Mouse (Mus musculus) lung, postnatal 0 days (tissue): ENCODE measurements at regions not wholly inside any gene's neighbourhood (a gene's known extent, or its start where the extent isn't known, plus 50 kb on each side); places are given as distances from the start of the nearest gene placed in this dataset.
A peak's percentile ranks its signal among the peaks of the same experiment; 100 is the strongest.

ENCODE experiments used
- ATAC-seq: fragments of 200-750 bp; cut with Nextera tagmentation; 2 replicates; pipeline ENCODE4 v1.8.0; 2017; ENCODE audit warnings: moderate library complexity
- DNase-seq: peaks from one replicate; pipeline ENCODE4 v3.0.0-alpha.2; 2016; ENCODE audit warnings: low spot score
- H3K27ac ChIP-seq: fragments of 300-500 bp; sonication (generic); 2 replicates; pipeline ENCODE4 v1.5.1; 2014; ENCODE audit warnings: antibody characterized with exemption, mild to moderate bottlenecking, low read length, mixed read lengths
- H3K27me3 ChIP-seq: fragments of 300-500 bp; sonication (generic); replicated peaks from 2 replicates; pipeline ENCODE4 v1.6.1; 2014; ENCODE audit warnings: low read length, mixed read lengths; ENCODE audit not compliant: insufficient read depth
- H3K36me3 ChIP-seq: fragments of 300-500 bp; sonication (generic); 2 replicates; pipeline ENCODE4 v1.6.1; 2014; ENCODE audit warnings: low read length, mixed read lengths; ENCODE audit not compliant: insufficient read depth
- H3K4me1 ChIP-seq: fragments of 300-500 bp; sonication (generic); 2 replicates; pipeline ENCODE4 v1.6.1; 2014; ENCODE audit warnings: antibody characterized with exemption, low read depth, low read length, mixed read lengths; ENCODE audit not compliant: insufficient read depth
- H3K4me2 ChIP-seq: fragments of 300-500 bp; sonication (generic); replicated peaks from 2 replicates; pipeline ENCODE4 v1.6.1; 2014; ENCODE audit warnings: low read depth, mild to moderate bottlenecking, low read length, moderate library complexity, mixed read lengths
- H3K4me3 ChIP-seq: fragments of 300-500 bp; sonication (generic); 2 replicates; pipeline ENCODE4 v1.5.1; 2014; ENCODE audit warnings: low read depth, low read length
- H3K9ac ChIP-seq: fragments of 300-500 bp; sonication (generic); replicated peaks from 2 replicates; pipeline ENCODE4 v1.6.1; 2014; ENCODE audit warnings: low read depth, mild to moderate bottlenecking
- H3K9me3 ChIP-seq: fragments of 300-500 bp; sonication (generic); 2 replicates; pipeline ENCODE4 v1.6.1; 2016; ENCODE audit warnings: low read length, mixed read lengths
- CTCF ChIP-seq: IDR thresholded peaks from 2 replicates; pipeline ENCODE4 v1.5.1; 2016; ENCODE audit warnings: antibody characterized with exemption, mild to moderate bottlenecking
- EP300 ChIP-seq: IDR thresholded peaks from 2 replicates; pipeline ENCODE4 v1.6.1; 2016; ENCODE audit warnings: antibody characterized with exemption, mild to moderate bottlenecking, control low read depth
- WGBS: fragments of 180-500 bp; shearing (Covaris S2); extraction: QIAGEN DNeasy Blood & Tissue Kit; methylation state at CpG from one replicate; pipeline ENCODE4 v1.1.7; 2014; 5-methylcytosine and 5-hydroxymethylcytosine counted together

GRCm38 (mm10) chr9:94289546-94289945 lies 248.3 kb downstream of the 1190002N15Rik start:
- Histone ChIP-seq H3K36me3 (no peaks in the 10 kb centered on the region), H3K9ac (no peak overlapping the region), H3K4me1 (no peaks in the 10 kb centered on the region), H3K27me3 (no peaks in the 10 kb centered on the region), H3K4me3 (no peak overlapping the region), H3K27ac (no peak overlapping the region), H3K4me2 (no peak overlapping the region), H3K9me3 (no peaks in the 10 kb centered on the region)
- DNase-seq (peak; percentile 50), ATAC-seq (peak; percentile 70)
- no peak for TF ChIP-seq EP300
- no peak for TF ChIP-seq CTCF

DNA sequence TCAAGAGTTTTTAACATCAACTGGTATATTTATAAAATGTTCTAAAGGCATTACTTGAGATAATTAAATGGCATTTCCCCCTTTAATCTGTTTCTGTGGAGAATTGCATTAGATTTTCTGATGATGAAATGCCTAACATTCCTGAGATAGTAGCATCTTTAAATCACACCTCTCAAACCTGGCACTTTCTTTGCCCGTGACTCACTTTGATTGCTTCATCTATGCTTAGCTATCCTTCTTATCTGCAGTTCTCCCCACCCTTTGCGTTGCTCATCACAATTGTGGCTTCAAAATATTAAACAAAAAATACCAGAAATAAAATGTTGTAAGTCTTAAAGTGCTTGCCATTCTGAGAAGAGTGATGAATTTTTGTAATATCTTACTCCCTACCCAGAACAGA lies 250.3 kb downstream of the 1190002N15Rik start:
- peak; percentile 12 for DNase-seq
- Histone ChIP-seq H3K9ac (no peak overlapping the region), H3K4me1 (no peaks in the 10 kb centered on the region), H3K4me3 (no peak overlapping the region), H3K36me3 (no peaks in the 10 kb centered on the region), H3K27ac (no peak overlapping the region), H3K9me3 (no peaks in the 10 kb centered on the region), H3K27me3 (no peaks in the 10 kb centered on the region), H3K4me2 (no peak overlapping the region)
- no peak for TF ChIP-seq EP300
- TF ChIP-seq CTCF, result no peak
- ATAC-seq, result no peak
- 27% methylated on average over 2 of the region's 2 CpGs for WGBS

GRCm38 (mm10) chr9:94278657-94279585 lies 259.0 kb downstream of the 1190002N15Rik start:
- WGBS, result 72% methylated on average over 4 of the region's 4 CpGs
- DNase-seq, result no peak
- no peaks in the 10 kb centered on the region for H3K9me3 ChIP-seq
- no peaks in the 10 kb centered on the region for H3K36me3 ChIP-seq
- TF ChIP-seq CTCF, result no peak
- no peak for TF ChIP-seq EP300
- H3K27me3 ChIP-seq, result no peaks in the 10 kb centered on the region
- H3K4me2 ChIP-seq, result no peak overlapping the region
- no peak overlapping the region for H3K9ac ChIP-seq
- H3K4me1 ChIP-seq, result no peaks in the 10 kb centered on the region
- no peak for ATAC-seq
- H3K4me3 ChIP-seq, result no peak overlapping the region
- no peak overlapping the region for H3K27ac ChIP-seq

- no peak overlapping the region for H3K9ac ChIP-seq
Measured at GRCm38 (mm10) chr9:94277096-94277495, 260.8 kb downstream of the 1190002N15Rik start.

DNA sequence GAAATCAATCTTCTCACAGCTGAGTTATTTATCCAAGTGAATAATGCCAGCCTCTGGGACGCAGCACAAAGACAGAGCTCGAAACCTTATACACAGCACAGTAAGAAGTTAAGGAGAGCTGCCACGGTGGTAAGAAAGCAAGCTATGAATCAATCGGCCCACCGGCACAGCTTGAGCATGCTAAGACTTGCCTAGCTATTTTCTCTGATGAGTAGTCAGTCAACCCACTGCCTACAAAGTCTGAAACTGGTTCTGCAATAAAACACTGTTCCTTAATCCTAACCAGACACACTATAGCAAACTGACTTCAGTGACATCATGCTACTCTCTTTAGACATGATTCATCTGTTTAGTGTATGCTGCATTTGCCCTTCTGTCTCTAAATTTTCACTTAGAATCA lies 268.7 kb downstream of the 1190002N15Rik start:
- DNase-seq (no peak), ATAC-seq (no peak)
- Histone ChIP-seq H3K4me3 (no peak overlapping the region), H3K27me3 (no peaks in the 10 kb centered on the region), H3K27ac (no peak overlapping the region), H3K4me2 (no peak overlapping the region), H3K9ac (no peak overlapping the region), H3K9me3 (no peaks in the 10 kb centered on the region), H3K36me3 (no peaks in the 10 kb centered on the region), H3K4me1 (no peaks in the 10 kb centered on the region)
- WGBS, result 89% methylated on average over 5 of the region's 5 CpGs
- no peak for TF ChIP-seq EP300
- TF ChIP-seq CTCF, result no peak

More at GRCm38 (mm10) chr9:94277096-94277495, 260.8 kb downstream of the 1190002N15Rik start:
- Histone ChIP-seq H3K9me3 (no peaks in the 10 kb centered on the region), H3K4me1 (no peaks in the 10 kb centered on the region), H3K4me3 (no peak overlapping the region), H3K36me3 (no peaks in the 10 kb centered on the region), H3K4me2 (no peak overlapping the region), H3K27ac (no peak overlapping the region), H3K27me3 (no peaks in the 10 kb centered on the region)
- DNase-seq (no peak), ATAC-seq (no peak)
- no peak for TF ChIP-seq EP300
- no peak for TF ChIP-seq CTCF
- 68% methylated on average over 3 of the region's 3 CpGs for WGBS

GRCm38 (mm10) chr9:94267243-94267642 lies 270.6 kb downstream of the 1190002N15Rik start:
- Histone ChIP-seq H3K4me3 (no peak overlapping the region), H3K4me2 (no peak overlapping the region), H3K9ac (no peak overlapping the region), H3K4me1 (no peaks in the 10 kb centered on the region), H3K27ac (no peak overlapping the region), H3K36me3 (no peaks in the 10 kb centered on the region), H3K9me3 (no peaks in the 10 kb centered on the region), H3K27me3 (no peaks in the 10 kb centered on the region)
- TF ChIP-seq EP300, result no peak
- no peak for TF ChIP-seq CTCF
- DNase-seq (no peak), ATAC-seq (no peak)
- WGBS, result 74% methylated on average over 1 of the region's 1 CpGs
